Mouse (Mus musculus): Measurements from ENCODE around the gene Foxb1. TPM values are rescaled to one million over a fixed set of nuclear protein-coding genes. Genes with fewer than 3 reads are reported as not detected.

Foxb1 gene
- polyA plus RNA-seq, 1 experiment from 2014 or later, result not detected

DNA sequence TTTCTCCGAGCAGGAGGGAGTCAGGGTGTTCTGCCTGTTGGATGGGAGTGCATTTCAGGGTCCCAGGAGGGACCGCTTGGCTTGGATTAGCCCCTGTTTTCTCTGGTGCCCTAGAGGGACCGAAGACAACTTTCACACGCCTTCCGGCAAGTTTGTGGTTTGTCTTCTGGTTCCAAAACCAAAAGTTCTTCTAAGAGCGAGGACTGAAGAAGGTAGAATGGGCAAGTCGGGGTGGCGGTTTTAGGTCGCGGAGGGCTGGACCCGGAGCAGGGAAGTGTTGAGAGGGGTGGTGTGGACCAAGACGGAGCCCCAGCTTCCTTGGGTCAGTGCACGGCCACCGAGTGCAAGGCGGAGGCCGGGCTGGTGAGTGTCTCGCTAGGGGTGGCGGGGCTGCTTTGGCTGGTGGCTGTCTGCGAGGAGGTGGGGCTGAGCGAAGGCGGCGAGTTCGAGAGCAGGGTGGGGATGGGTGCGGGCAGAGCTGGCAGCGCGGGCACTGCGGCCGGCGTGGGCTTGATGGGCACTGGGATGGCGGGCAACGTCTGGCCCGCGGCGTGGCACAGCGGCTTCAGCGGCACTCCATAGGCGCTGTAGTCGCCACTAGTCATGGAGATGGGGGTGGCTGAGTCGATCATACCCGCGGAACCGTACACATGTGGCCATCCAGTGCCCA lies 1.7 kb downstream of the Foxb1 start:
- Histone ChIP-seq H3K9ac (ENCODE audit: low read depth, low read length) (no peak overlapping the region), H3K9me3 (ENCODE audit: control insufficient read depth, low read length) (no peaks in the 10 kb centered on the region), H3K27ac (ENCODE audit: low read length) (no peak overlapping the region), H3K36me3 (ENCODE audit: control insufficient read depth, insufficient read depth, low read length) (no peaks in the 10 kb centered on the region), H3K4me2 (ENCODE audit: low read depth, low read length) (no peak overlapping the region), H3K4me1 (ENCODE audit: control insufficient read depth, insufficient read depth, low read length) (no peaks in the 10 kb centered on the region), H3K4me3 (ENCODE audit: low read length) (no peak overlapping the region), H3K27me3 (replicated peaks; ENCODE audit: control insufficient read depth, insufficient read depth, low read length) (peaks cover 87% of the 10 kb centered on the region)
- no peak for ATAC-seq
- WGBS, result 1% methylated on average over 42 of the region's 42 CpGs

DNA sequence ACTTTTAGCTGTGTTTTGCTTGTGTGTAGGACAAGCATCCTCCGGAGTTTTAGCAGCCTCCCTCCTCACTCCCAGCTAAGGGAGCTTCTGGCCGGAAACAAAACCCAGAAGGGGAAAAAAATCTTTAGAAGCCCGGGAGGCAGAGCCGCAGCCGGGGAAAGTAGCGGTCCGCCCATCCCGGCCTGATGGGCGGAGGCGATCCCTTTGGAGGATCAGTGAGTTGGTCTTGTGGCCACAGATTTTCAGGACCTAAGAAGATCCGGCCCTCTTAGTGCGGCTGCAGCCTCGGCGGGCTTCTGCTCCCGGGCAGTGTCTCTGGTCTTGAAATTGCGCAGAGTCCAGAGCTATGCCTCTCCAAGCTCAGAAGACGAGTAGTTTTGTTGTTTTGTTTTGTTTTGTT lies 2.2 kb downstream of the Foxb1 start:
- Histone ChIP-seq H3K9ac (ENCODE audit: low read depth, low read length) (no peak overlapping the region), H3K4me3 (ENCODE audit: low read length) (no peak overlapping the region), H3K27me3 (replicated peaks; ENCODE audit: control insufficient read depth, insufficient read depth, low read length) (peaks cover 87% of the 10 kb centered on the region), H3K9me3 (ENCODE audit: control insufficient read depth, low read length) (no peaks in the 10 kb centered on the region), H3K4me1 (ENCODE audit: control insufficient read depth, insufficient read depth, low read length) (no peaks in the 10 kb centered on the region), H3K27ac (ENCODE audit: low read length) (no peak overlapping the region), H3K36me3 (ENCODE audit: control insufficient read depth, insufficient read depth, low read length) (no peaks in the 10 kb centered on the region), H3K4me2 (ENCODE audit: low read depth, low read length) (no peak overlapping the region)
- 1% methylated on average over 17 of the region's 17 CpGs for WGBS
- no peak for ATAC-seq

DNA sequence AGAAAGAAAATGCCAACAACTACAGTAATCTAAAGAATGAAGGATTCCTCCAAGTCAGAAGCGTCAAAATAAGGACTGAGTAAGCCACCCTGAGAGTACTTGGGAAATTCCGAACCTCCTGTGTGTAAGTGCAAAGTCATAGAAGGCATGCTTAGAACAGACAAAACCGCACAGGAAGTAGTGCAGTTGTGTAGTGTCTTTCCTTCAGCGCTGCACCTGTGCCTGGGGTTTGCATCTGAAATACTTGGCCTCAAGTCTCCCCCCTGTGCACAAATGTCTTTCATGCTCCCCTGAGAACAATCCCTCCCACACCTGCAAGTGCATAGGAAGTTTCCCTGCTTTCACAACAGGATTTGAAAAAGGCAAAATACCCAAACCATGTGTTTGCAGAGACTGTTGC lies 3.5 kb downstream of the Foxb1 start:
- Histone ChIP-seq H3K36me3 (ENCODE audit: control insufficient read depth, insufficient read depth, low read length) (no peaks in the 10 kb centered on the region), H3K27ac (ENCODE audit: low read length) (no peak overlapping the region), H3K27me3 (replicated peaks; ENCODE audit: control insufficient read depth, insufficient read depth, low read length) (peaks cover 87% of the 10 kb centered on the region), H3K9ac (ENCODE audit: low read depth, low read length) (no peak overlapping the region), H3K4me2 (ENCODE audit: low read depth, low read length) (no peak overlapping the region), H3K4me3 (ENCODE audit: low read length) (no peak overlapping the region), H3K9me3 (ENCODE audit: control insufficient read depth, low read length) (no peaks in the 10 kb centered on the region), H3K4me1 (ENCODE audit: control insufficient read depth, insufficient read depth, low read length) (no peaks in the 10 kb centered on the region)
- WGBS, result 15% methylated on average over 4 of the region's 4 CpGs
- no peak for ATAC-seq

DNA sequence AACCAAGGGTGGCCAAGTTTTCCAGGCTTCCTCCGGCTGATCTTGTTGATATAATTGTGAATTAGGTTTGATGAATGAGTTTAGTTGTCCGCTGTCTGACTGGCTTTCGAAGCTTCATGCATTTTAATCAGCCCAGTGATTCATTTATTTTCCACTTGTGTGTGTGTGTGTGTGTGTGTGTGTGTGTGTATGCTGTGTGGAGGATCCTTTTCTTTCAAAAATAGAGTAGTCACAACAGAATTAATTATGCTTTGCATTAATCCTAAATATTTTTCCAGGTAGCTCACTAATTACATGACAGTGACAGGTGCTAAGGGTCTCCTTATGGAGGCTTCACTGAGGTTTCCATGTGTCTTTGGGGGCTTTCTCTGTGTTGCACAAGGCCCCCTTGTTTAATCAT lies 4.3 kb downstream of the Foxb1 start:
- H3K27me3 ChIP-seq (replicated peaks; ENCODE audit: control insufficient read depth, insufficient read depth, low read length), result peaks cover 79% of the 10 kb centered on the region

DNA sequence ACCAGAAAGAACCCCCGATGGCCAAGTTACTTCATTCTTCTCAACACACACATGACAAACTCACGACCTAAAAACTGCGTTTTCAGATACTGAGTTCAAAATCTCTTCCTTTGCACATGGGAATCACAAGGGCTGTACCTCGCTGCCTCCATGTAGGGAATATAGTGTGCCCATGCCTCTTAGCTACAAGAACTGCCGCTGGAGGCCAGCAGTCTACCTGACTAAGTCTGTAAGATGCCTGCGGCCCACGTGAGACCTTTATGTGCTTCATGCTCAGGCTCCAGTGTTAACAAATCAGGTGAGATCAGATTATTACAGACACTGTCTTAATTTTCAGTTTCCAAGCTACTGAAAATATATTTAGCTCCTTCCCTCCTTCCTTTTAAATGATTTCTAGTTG lies 4.7 kb downstream of the Foxb1 start:
- WGBS, result 23% methylated on average over 7 of the region's 7 CpGs
- no peaks in the 10 kb centered on the region for H3K9me3 ChIP-seq (ENCODE audit: control insufficient read depth, low read length)
- peaks cover 75% of the 10 kb centered on the region for H3K27me3 ChIP-seq (replicated peaks; ENCODE audit: control insufficient read depth, insufficient read depth, low read length)
- H3K9ac ChIP-seq (ENCODE audit: low read depth, low read length), result no peak overlapping the region
- no peak for ATAC-seq
- no peaks in the 10 kb centered on the region for H3K36me3 ChIP-seq (ENCODE audit: control insufficient read depth, insufficient read depth, low read length)
- H3K4me1 ChIP-seq (ENCODE audit: control insufficient read depth, insufficient read depth, low read length), result no peaks in the 10 kb centered on the region
- H3K4me3 ChIP-seq (ENCODE audit: low read length), result no peak overlapping the region
- H3K27ac ChIP-seq (ENCODE audit: low read length), result no peak overlapping the region
- H3K4me2 ChIP-seq (ENCODE audit: low read depth, low read length), result no peak overlapping the region

More for the DNA sequence above, 4.3 kb downstream of the Foxb1 start:
- H3K9me3 ChIP-seq (ENCODE audit: control insufficient read depth, low read length), result no peaks in the 10 kb centered on the region
- H3K36me3 ChIP-seq (ENCODE audit: control insufficient read depth, insufficient read depth, low read length), result no peaks in the 10 kb centered on the region
- no peak for ATAC-seq
- H3K27ac ChIP-seq (ENCODE audit: low read length), result no peak overlapping the region
- H3K9ac ChIP-seq (ENCODE audit: low read depth, low read length), result no peak overlapping the region
- 32% methylated on average over 3 of the region's 3 CpGs for WGBS
- H3K4me2 ChIP-seq (ENCODE audit: low read depth, low read length), result no peak overlapping the region
- no peaks in the 10 kb centered on the region for H3K4me1 ChIP-seq (ENCODE audit: control insufficient read depth, insufficient read depth, low read length)
- H3K4me3 ChIP-seq (ENCODE audit: low read length), result no peak overlapping the region

DNA sequence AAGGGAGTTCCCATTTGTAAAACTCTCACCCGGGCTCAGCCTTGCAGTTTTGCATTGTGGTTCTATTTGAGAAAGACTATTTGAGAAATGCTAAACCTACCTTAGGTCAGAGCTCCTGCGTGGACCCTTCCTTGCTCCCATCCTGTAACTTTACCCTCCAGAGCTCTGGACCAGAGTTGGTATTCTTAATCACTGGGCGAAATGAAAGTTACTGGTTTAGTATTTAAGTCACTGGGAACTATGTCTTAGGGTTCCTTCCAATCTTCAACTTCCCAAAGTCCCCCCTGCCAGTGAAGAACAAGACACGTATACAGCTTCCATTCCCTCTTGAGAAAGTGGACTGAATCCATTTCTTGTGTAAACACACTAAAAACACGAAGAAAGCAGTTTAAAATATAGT lies 5.6 kb downstream of the Foxb1 start:
- Histone ChIP-seq H3K4me3 (ENCODE audit: low read length) (no peak overlapping the region), H3K27me3 (replicated peaks; ENCODE audit: control insufficient read depth, insufficient read depth, low read length) (peaks cover 66% of the 10 kb centered on the region), H3K9me3 (ENCODE audit: control insufficient read depth, low read length) (no peaks in the 10 kb centered on the region), H3K9ac (ENCODE audit: low read depth, low read length) (no peak overlapping the region), H3K36me3 (ENCODE audit: control insufficient read depth, insufficient read depth, low read length) (no peaks in the 10 kb centered on the region), H3K4me2 (ENCODE audit: low read depth, low read length) (no peak overlapping the region), H3K27ac (ENCODE audit: low read length) (no peak overlapping the region), H3K4me1 (ENCODE audit: control insufficient read depth, insufficient read depth, low read length) (no peaks in the 10 kb centered on the region)
- ATAC-seq, result no peak
- WGBS, result 18% methylated on average over 5 of the region's 5 CpGs

DNA sequence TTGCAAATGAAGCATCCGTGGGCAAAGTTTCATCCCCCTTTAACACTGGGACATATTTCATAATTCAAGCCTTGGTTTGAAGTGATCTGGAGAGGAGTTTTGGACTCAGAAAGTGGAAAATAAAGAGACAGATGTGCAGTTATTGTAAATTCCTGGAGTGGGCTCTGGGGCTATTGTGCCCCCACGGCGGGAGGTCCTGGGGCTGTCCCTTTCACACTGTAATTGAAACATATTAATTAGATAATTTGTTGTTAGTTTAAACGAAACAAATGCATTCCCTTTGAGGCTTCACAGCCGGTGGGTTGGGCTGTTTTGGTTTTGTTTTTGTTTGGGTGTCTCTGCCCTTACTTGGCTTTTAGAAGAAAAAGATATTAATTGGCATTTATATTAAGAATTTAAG lies 6.0 kb downstream of the Foxb1 start:
- no peaks in the 10 kb centered on the region for H3K4me1 ChIP-seq (ENCODE audit: control insufficient read depth, insufficient read depth, low read length)
- no peak overlapping the region for H3K4me2 ChIP-seq (ENCODE audit: low read depth, low read length)
- H3K9me3 ChIP-seq (ENCODE audit: control insufficient read depth, low read length), result no peaks in the 10 kb centered on the region
- no peak for ATAC-seq
- 17% methylated on average over 5 of the region's 5 CpGs for whole genome bisulfite sequencing
- H3K4me3 ChIP-seq (ENCODE audit: low read length), result no peak overlapping the region
- H3K9ac ChIP-seq (ENCODE audit: low read depth, low read length), result no peak overlapping the region
- no peaks in the 10 kb centered on the region for H3K36me3 ChIP-seq (ENCODE audit: control insufficient read depth, insufficient read depth, low read length)
- H3K27ac ChIP-seq (ENCODE audit: low read length), result no peak overlapping the region
- peaks cover 61% of the 10 kb centered on the region for H3K27me3 ChIP-seq (replicated peaks; ENCODE audit: control insufficient read depth, insufficient read depth, low read length)

DNA sequence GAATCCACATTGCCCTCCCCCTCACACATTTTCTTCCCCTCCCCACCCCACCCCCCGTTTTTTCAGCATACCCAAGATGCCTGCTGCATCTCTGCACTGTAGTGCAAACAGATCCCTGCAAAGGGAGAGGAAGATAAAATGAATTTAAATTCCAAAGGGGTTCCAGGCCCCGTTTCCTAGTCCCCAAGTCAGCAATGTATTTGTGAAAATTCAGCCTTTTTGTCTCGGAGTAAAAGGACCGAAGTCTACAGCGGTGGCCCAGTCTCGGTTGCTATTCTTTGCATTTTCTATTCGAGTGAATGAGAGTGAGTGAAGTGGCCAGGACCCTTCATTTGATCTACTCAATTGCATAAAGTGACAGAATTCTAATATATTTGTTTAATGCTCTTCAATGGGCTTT lies 6.4 kb downstream of the Foxb1 start:
- Histone ChIP-seq H3K9ac (ENCODE audit: low read depth, low read length) (no peak overlapping the region), H3K4me1 (ENCODE audit: control insufficient read depth, insufficient read depth, low read length) (no peaks in the 10 kb centered on the region), H3K4me2 (ENCODE audit: low read depth, low read length) (no peak overlapping the region), H3K9me3 (ENCODE audit: control insufficient read depth, low read length) (no peaks in the 10 kb centered on the region), H3K4me3 (ENCODE audit: low read length) (no peak overlapping the region), H3K27ac (ENCODE audit: low read length) (no peak overlapping the region), H3K27me3 (replicated peaks; ENCODE audit: control insufficient read depth, insufficient read depth, low read length) (peaks cover 57% of the 10 kb centered on the region), H3K36me3 (ENCODE audit: control insufficient read depth, insufficient read depth, low read length) (no peaks in the 10 kb centered on the region)
- ATAC-seq, result no peak
- WGBS, result 11% methylated on average over 7 of the region's 7 CpGs

DNA sequence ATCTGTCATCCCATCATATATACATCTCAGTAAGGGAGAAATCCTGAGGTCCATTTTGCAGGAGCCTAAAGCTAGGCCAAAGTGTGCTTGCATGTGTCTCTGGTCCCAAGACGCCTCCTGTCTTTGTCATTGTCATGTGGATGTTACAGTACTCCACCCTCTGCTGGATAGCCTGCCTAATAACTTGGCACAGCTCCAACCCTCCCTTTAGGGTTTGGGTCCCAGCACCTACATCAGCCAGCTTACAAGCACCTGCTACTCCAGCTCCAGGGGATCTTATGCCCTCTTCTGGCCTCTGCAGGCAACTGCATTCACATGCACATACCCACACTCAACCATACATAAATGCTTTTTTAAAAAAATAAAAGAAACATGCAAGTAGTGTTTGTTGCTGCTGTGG lies 12.8 kb downstream of the Foxb1 start:
- no peak overlapping the region for H3K9ac ChIP-seq (ENCODE audit: low read depth, low read length)
- peaks cover 6% of the 10 kb centered on the region for H3K27me3 ChIP-seq (replicated peaks; ENCODE audit: control insufficient read depth, insufficient read depth, low read length)
- no peak for ATAC-seq
- WGBS, result 88% methylated on average over 1 of the region's 1 CpGs
- no peak overlapping the region for H3K4me2 ChIP-seq (ENCODE audit: low read depth, low read length)
- H3K4me1 ChIP-seq (ENCODE audit: control insufficient read depth, insufficient read depth, low read length), result no peaks in the 10 kb centered on the region
- H3K4me3 ChIP-seq (ENCODE audit: low read length), result no peak overlapping the region
- no peaks in the 10 kb centered on the region for H3K36me3 ChIP-seq (ENCODE audit: control insufficient read depth, insufficient read depth, low read length)
- H3K9me3 ChIP-seq (ENCODE audit: control insufficient read depth, low read length), result no peaks in the 10 kb centered on the region
- no peak overlapping the region for H3K27ac ChIP-seq (ENCODE audit: low read length)

DNA sequence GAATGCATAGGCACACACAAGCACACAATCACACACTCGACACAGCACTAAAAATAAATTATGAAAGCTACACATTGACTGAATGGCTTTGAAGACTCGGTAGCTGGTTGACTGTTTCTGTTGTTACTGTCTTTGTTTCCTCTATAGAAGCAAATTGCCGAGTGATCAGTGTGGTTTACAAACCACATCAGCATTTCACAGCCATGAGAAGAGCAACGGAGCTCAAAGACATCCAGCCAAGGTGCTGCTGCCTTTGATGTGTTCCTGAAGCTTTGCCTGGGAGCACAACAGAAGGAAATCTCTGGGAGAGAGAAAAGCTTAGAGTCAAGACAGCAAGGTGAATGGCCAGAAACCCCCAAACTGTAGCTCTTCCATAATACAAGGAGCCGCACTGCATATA lies 32.0 kb downstream of the Foxb1 start:
- no peaks in the 10 kb centered on the region for H3K4me1 ChIP-seq (ENCODE audit: control insufficient read depth, insufficient read depth, low read length)
- ATAC-seq, result no peak
- no peaks in the 10 kb centered on the region for H3K36me3 ChIP-seq (ENCODE audit: control insufficient read depth, insufficient read depth, low read length)
- WGBS, result 46% methylated on average over 5 of the region's 5 CpGs
- H3K27me3 ChIP-seq (replicated peaks; ENCODE audit: control insufficient read depth, insufficient read depth, low read length), result no peaks in the 10 kb centered on the region
- H3K4me2 ChIP-seq (ENCODE audit: low read depth, low read length), result no peak overlapping the region
- H3K9ac ChIP-seq (ENCODE audit: low read depth, low read length), result no peak overlapping the region
- H3K27ac ChIP-seq (ENCODE audit: low read length), result no peak overlapping the region
- no peak overlapping the region for H3K4me3 ChIP-seq (ENCODE audit: low read length)
- no peaks in the 10 kb centered on the region for H3K9me3 ChIP-seq (ENCODE audit: control insufficient read depth, low read length)

Data from intestine, embryonic 16.5 days (tissue).